Mouse (Mus musculus): Measurements from ENCODE around the gene Mfsd13b.
"Not testable (repeated sequence)": the region's sequence is repeated elsewhere in the genome, so short reads cannot be mapped to it uniquely, and the experiment has no call there.

Mfsd13b gene

DNA sequence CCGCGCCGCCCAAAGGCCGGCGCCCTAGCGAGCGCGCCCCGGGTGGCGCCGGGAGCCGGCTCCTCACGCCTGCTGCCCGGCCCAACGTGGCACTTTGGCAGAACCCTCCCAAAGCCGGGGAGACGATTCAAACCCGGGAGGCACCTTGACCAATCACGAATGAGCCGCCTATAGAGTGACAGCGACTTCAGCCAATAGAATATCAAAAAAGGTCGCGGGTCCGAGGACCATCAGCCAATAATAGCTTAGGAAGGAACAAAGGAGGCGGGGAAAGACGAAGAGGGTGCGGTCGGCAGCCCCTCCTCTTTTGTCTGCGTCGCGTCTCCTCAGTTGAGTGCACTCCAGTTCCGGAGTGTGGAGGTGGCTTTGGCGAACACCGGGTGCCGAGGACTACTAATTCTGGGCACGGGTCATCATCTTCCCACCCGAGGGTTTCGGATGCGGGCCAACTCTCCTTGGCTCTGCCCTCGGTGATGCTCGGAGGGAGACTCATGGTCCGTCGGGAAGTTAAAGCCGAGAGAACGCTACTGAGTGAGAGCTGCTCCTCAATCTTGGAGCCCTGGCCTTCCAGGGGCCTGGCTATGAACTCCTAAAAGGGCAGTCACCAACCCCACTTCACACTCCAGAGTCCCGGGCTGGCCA, at the start of gene Mfsd13b, which contains the start of gene Cdr2:
TSS of gene Mfsd13b (plus strand) at position 310 of the 642 bp plus-strand sequence.
TSS of gene Cdr2 (minus strand) at position 113 of the 642 bp plus-strand sequence.
- DNase-seq: peak; percentile 99

DNA sequence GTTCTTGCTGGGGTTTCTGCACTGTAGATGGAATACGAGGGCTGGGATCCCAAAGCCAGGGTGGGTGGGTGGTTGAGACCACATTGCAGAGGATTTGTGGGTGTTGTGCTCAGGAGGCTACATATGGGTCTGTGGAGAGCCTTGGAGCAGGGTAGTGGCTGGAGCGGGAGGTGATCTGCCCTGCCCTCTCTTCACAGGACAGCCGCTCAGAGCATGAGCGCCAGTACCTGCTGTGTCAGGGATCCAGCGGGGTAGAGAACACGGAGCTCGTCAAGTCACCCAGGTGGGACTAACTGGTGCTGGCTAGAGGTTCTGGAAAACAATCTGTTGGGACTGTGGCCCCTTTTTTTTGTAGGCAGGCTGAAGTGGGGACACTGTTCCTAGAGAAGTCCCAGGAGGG, 49.2 kb upstream of the Mfsd13b start:
- no peak for DNase-seq

DNA sequence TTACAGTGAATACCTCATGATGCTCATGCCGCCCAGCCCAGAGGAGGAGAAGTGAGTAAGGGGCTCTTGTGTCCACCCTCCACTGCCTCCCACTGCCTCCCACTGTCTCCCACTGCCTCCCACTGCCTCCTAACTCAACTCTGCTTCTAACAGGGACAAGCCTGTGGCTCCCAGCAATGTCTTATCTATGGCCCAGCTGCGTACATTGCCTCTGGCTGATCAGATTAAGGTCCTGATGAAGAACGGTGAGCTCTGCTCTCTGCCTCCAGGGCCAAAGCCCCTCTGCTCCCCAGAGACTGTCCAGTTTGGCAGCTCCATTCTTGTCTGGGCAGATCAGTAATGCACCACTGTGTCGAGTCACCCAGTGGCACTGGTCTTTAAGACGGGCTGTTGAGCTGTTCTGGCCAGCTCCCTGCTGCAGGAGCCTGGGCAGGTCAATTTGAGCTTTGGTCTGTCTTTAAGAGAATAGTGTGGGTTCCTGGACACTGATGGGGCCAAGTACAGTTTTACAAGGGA, 48.6 kb upstream of the Mfsd13b start:
- DNase-seq: no peak

DNA sequence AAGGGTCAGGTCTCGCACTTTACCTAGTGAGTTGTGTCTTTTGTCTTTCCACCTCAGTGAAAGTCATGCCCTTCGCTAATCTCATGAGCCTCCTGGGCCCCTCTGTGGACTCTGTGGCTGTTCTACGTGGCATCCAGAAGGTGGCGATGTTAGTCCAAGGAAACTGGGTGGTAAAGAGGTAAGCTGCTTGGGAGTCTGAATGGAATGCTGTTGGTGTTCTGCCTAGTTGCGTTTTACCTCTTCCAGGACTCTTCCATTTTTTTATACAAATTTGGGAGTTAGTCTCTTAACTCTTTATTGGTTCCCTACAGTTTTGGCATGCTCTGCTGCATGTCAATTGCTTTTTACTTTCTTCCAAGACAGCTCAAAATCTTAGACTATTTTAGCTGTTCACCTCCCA, 47.6 kb upstream of the Mfsd13b start:
- DNase-seq: peak; percentile 80

DNA sequence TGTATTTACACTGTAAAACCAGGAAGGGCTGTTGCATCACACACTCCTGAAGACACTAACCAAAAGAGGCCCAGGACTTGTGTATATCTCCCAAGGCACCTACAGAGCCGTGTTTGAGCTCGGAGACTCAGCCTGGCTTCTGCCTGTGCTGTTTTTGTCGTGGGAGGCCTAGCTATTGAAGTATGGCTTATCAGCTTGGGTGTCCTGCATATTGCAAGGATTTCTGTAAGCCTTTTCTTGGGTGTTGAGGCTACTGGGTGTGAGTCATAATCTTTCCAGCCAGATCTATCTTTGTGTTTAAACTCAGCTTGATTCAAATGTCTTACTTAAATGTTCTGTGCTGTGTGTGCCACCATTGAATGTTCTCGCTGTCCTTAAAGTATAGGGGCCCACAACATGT, 45.8 kb upstream of the Mfsd13b start:
- no peak for DNase-seq

DNA sequence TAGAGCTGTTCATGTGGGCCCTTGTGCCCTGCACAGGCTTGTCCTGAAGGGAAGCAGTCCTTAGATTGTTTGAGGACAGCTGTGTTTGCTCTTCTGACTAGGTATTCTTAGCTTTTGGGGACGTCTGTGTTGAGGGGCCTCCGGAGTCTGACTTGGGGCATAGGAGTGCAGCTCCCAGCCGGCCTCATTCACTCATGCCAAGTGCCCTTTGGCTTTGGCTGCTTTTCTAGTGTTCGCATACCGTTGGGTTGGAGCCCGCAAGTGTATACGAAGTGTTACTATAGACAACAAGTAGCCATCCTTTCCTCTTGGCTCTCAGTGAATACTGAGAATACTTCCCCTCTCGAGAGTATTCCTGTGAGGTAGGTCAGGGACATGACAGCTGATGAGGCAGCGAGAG, 44.1 kb upstream of the Mfsd13b start:
- DNase-seq: no peak

DNA sequence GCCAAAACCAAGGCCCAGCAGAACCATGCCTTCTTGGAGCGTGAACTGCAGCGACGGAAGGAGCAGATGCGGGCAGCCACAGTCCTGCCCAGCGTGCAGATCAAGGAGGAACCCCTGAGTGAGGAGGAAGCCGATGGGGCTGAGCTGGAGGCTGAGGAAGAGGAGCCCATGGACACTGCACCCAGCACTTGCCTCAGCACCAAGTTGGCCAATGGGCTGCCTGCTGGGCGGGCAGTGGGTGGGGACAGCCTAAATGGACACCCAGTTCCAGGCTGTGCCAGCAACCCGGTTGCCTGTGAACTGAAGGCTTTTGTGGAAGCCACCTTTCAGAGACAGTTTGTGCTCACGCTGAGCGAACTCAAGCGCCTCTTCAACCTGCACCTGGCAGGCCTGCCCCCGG, 42.0 kb upstream of the Mfsd13b start:
- DNase-seq: no peak

DNA sequence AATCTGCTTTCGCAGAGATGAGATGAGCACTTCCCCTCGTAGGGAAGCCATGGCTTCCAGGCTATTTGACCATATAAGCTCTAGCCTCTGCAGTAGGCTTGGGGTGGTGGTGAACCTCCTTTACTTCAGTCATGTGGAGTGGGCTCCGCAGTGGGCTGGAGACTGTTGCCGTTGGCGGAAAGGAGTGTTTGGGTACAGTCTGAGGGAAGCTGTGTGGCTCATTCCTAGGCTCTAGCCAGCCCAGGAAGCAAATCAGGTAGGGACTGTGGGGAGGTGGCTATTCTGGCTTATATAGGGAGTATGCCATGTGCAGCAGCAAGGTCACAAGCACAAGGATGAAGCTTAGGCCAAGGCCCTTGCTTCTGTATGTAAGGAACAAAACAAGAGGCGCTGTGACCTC, 41.1 kb upstream of the Mfsd13b start:
- DNase-seq: no peak

DNA sequence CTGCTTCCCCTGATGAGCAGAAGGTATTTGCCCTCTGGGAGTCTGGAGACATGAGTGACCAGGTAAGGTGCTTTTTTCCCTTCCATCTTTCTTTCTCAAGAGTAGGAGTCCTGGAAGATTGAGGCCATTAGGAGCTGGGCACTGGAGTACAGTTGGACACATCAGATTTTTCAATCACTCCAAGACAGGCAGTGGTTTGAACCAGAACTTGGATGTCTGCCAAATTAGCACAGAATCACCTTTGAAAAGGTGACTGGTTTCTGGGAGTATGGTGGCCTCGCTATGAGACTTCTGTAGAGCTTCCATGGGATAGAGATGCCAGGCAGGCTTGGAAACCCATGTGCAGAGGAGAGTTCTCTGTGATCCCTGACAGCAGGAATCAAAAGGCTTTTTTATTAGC, 39.8 kb upstream of the Mfsd13b start:
- no peak for DNase-seq

DNA sequence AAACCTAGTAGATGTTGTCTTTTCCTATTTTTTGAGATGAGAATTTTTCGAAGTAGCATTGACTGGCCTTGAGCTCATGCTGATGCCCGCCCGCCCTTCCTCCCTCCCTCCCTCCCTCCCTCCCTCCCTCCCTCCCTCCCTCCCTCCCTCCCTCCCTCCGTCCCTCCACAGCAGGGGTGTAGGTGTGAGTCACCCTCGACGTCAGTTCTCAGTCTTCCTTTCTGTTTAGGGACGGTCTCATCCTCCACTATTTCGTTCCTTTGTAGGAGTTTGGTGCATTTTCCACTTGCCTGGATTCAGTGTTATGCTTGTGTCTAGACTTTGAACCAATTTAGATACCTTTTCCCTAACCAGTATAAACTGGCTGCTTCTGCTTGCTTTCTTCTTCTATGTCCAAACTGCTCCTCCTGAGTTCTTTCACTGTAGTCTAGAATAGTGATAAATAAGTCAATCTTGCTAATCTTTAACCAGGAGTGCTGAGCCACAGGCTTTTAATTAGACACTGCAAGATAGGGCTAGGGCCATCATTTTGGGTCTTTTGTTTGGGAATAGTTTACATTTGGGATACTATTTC, 38.3 kb upstream of the Mfsd13b start:
- DNase-seq: no peak

DNA sequence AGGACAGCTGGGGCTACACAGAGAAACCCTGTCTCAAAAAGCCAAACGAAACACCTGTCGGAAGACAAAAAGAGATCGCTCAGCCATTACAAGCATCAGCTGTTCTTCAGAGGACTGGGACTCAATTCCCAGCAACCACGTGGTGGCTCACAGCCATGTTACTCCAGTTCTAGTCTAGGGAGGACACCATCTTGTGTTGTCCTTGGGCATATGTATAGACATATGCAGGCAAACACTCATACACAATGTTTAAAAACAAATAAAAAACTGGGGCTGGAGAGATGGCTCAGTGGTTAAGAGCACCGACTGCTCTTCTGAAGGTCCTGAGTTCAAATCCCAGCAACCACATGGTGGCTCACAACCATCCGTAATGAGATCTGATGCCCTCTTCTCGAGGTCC, 28.7 kb upstream of the Mfsd13b start:
- DNase-seq: not testable (repeated sequence)

DNA sequence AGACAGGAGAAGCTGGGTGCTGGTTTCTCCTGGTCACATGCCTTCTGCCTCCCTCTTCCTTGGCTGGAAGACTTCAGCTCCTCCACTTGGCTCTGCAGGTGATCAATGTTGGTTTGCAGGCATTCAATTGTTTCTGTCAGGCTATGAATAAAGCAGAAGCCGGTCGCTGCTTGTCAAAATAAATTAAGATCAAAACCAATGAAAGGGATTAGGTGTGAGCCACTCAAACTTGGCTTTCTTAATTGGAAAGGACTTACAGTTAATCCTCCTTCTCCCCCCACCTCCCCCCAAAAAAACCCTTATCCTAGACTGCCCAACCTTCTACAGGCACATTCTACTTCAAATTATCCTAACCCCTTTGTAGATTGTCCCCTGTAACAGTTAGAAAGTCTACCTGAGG, 22.2 kb upstream of the Mfsd13b start:
- DNase-seq: peak; percentile 69

DNA sequence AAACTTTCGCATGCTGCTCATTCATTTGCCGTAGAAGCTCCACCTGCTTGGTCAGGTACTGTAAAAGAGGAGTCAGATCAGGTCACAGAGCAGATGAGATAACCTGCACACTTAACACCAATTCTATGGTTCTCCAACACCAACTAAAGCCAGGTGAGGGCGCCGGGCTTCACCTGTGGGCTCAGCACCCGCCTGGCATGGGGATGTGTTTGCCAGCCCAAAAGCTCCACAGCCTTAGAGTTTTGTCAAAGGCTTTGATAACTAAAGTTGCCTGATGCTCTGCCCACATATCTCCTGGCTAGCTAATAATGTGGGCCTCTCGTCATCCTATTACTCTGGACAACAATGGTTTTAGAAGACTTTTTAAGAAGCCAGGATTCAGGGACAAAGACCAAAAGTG, 21.7 kb upstream of the Mfsd13b start:
- DNase-seq: no peak

DNA sequence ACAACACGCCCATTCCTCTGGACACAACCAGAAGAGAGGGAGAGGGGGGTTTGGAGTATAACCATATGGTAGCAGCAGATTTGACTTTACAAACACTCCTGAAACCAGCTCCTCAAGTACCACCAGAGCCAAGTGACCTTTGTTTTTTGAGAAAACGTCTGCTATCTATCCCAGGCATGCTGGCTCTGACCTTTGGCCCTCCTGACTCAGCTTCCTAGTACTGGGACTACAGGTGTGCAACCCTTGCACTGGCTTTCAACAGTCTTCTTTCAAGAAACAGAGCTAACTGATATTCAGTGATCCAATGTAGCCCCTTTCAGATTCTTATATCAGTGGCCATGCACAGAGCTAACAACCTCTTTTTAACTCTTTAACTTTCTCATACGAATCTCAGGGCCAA, 20.4 kb upstream of the Mfsd13b start:
- no peak for DNase-seq

DNA sequence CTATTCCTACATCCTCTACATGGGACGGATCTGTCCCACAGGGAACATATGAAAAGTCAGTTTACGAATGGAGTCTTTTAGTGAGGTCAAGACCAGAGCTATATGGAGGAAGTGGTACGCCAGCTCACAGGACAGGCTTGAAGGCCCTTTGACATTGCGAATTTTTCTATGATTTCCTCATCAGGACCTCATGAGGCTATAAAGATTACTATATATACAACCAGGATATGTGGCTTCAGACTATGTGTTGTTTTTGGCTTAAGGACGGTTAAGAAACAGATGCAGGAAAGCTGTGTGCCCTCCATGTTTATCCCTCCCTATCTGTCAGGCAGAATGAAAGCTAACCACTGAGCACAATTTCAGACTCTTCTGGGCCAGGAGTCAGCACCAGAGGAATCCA, 19.2 kb upstream of the Mfsd13b start:
- DNase-seq: no peak

DNA sequence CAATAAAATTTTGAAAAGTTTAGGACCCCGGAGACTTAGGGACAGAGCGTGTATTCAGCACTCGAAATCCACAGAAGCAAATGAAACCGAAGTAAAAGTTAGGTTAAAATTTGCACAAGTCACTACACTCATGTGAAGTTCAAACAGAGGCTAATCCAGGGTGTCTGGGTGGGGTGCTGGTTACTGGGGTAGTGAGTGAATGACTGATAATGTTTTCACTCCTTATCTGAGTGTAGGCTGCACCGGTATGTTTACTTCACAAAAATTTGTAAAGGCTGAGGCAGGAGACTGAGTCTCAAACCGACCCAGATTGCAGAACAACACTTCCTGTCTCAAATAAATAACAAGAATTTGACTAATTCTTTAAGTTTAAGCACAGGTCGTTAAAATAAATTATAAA, 13.1 kb upstream of the Mfsd13b start:
- no peak for DNase-seq

DNA sequence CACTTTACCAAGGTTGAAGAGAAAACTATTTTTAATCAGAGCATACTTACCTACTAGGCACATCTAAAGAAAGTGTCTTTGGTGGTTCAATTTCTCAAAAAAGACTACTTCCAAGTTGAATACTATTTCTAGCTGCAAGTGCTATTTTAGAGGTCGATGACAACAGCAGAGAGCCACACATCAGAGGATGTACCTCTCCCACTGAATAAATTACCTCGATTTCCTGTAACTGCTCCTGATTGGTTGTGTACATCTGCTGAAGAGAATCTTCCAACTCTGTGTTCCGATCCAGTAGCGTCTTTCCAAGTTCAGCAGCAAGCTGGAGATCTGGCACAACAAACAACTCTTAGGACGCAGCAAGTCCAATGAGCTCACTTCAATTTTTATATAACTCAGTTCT, 12.2 kb upstream of the Mfsd13b start:
- DNase-seq: no peak

DNA sequence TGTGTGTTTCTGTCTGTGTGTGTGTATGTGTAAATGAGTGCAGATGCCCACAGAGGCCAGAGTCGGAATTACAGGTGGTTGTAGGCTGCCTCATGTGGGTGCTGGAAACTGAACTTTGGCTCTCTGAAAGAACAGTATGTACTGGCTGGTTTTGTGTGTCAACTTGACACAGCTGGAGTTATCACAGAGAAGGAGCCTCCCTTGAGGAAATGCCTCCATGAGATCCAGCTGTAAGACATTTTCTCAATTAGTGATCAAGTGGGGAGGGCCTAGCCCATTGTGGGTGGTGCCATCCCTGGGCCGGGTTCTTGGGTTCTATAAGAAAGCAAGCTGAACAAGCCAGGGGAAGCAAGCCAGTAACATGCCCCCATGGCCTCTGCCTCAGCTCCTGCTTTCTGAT, 9.8 kb upstream of the Mfsd13b start:
- not testable (repeated sequence) for DNase-seq

DNA sequence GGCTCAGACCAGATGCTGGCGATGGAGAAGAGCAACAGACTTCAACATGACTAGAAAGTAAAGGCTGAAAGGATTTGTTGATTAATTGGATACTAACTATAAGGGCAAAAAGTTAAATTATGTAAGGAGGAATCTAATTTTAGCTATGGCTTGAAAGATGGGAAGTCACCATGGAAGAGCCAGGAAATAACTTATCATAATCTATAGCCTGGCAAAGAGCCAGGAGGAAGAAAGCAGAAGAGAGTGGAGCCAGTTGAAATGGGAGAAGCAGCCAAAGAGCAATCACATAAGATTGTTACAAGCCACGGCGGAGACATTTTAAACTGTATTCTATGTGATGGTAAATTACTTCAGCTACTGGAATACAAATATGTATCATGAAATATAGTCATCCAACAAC, 8.3 kb upstream of the Mfsd13b start:
- no peak for DNase-seq

DNA sequence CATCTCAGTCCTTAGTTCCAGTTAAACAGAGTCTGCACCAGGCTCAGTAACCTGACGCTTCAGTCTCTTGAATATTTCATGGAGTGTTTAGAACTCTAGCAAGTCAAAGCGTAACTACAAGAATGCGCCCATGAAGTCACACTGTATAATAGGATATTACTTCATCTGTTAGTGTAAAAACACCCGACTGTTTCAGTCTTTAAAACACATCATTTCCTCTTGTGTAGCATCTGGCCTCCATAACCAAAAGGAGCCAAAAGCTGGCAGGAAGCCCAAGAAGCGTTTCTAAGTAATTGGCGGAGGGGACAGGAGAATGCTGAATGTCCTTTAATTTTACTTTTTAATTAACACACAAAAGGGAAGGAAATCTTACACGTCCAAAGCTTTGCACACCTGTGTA, 5.2 kb upstream of the Mfsd13b start:
- no peak for DNase-seq

DNA sequence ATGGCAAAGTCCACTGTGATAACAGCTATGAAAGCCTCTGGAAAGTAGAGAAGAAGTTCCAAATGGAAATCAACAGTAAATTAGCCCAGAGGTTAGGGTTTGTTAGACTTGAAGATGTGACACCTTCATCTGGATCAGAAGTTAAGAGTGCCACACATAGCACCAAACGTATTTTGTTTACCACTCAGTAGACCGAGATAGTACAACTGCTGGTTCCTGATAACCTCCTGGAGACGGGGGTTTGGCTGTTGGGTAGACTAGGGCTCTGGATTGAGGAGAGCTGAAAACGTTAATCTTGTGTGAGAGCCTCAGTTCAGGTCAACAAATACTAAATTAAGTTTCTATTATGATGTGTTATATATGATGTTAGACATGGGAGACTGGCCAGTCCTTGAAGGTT, 2.3 kb upstream of the Mfsd13b start:
- DNase-seq: no peak

DNA sequence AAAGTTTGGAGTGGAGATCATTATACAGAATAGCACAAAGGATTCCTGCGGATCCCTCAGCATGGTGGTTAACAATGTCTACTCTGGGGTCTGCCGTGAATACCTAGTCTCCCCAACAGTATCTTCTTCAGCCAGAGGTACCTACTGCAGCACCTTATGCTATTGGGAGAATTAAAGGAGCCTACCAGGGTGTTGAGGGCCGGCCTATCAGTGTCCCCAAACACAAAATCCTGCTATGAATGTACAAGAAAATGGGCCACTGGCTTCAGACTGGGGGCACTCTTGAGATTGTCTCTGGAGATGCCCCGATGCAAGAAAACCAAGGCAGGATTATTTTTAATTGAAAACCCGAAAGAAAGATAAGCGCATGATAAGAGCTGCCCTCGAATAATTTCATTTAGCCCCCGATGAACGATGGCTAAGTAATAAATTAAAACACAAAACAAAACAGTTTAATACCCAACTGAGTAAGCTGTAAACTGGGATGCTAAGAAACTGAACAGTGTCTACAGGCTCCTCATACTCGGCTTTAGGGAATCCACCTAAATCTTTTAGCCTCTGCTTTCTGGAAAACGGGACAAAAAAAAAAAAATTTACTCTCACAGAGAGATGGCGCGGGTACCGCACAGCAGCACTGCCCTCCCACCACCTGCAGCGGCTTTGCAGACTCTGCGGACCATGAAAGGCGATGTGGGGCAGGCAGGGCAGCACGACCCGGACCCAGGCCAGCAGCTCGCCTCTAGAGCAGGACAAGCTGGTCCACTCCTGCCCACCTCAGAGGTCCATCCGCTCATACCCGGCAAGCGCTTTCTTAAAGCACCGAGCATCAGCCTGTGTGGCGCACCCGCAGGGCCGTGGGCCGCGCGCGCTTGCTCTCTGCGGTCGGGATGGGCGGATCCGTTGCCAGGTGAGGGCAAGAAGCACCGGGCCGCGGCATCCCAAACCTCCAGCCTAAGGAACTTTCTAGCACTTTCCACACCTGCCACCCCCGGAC, 1.1 kb upstream of the Mfsd13b start:
- DNase-seq: peak; percentile 50

DNA sequence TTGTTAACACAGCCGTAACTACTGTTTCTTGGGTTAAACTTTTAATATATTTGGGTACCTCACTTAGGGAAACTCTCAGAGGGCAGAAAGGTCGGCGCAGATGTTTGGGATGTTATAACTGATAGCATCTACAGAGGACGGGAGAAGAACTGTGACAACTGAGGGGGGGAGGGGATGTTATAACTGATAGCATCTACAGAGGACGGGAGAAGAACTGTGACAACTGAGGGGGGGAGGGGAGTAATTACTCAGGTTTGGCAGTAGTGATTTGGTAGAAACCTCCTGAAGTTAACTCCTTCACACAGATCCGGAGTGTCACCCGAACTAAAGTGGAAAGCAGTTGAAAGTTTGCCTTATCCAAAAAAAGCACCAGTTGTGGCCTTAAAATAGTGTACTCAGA, 659 bp downstream of the Mfsd13b start:
- peak; percentile 40 for DNase-seq

DNA sequence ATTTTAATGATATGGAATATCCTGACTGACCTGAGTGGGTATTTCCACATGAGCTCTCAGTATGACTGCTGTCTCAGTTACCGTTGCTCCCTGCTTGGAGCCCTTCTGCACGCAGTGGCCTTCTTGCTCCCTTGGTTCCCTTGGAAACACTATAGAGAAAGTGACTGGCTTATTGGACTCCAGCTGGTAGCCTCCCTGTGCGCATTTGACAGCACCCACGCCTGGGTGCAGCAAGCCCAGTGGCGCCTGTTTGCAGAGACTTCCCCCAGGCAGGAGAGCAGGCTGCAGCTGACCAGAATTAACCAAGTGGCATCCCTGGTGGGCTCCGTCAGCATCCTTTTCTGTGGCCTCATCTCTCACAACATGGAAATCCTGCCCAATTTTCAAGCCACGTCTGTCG, 8.9 kb downstream of the Mfsd13b start:
- no peak for DNase-seq

Data from retina, postnatal 1 day (tissue).